Mouse (Mus musculus): ENCODE measurements at regions not wholly inside any gene's neighbourhood (a gene's known extent, or its start where the extent isn't known, plus 50 kb on each side); places are given as distances from the start of the nearest gene placed in this dataset.

GRCm38 (mm10) chr8:88903094-88903493 is 140.9 kb downstream of the Sall1 start:
- no peak for DNase-seq (ENCODE audit: low spot score in 2 of 2)

- no peak for DNase-seq (ENCODE audit: low spot score in 2 of 2)
Observed at GRCm38 (mm10) chr8:88883751-88884390, 160.1 kb downstream of the Sall1 start.

GRCm38 (mm10) chr8:88879857-88880256 is 164.1 kb downstream of the Sall1 start:
- DNase-seq (ENCODE audit: low spot score in 2 of 2) = peak in 1 of 2 experiments; percentile 34

GRCm38 (mm10) chr8:88877921-88878320 is 166.0 kb downstream of the Sall1 start:
- no peak for DNase-seq (ENCODE audit: low spot score in 2 of 2)

GRCm38 (mm10) chr8:88862846-88863455 is 166.1 kb downstream of the Cyld start:
- no peak for DNase-seq (ENCODE audit: low spot score in 2 of 2)

GRCm38 (mm10) chr8:88857216-88857615 is 160.4 kb downstream of the Cyld start:
- no peak for DNase-seq (ENCODE audit: low spot score in 2 of 2)

GRCm38 (mm10) chr8:88853200-88853599 is 156.4 kb downstream of the Cyld start:
- DNase-seq (ENCODE audit: low spot score in 2 of 2) = no peak

- DNase-seq (ENCODE audit: low spot score in 2 of 2) = no peak
Observed at GRCm38 (mm10) chr8:88845916-88846315, 149.1 kb downstream of the Cyld start.

- peak; percentile 86 to 88 for DNase-seq (ENCODE audit: low spot score in 2 of 2)
Observed at GRCm38 (mm10) chr8:88844370-88844769, 147.5 kb downstream of the Cyld start.

GRCm38 (mm10) chr8:88842451-88842850 is 145.6 kb downstream of the Cyld start:
- DNase-seq (ENCODE audit: low spot score in 2 of 2) = no peak

- DNase-seq (ENCODE audit: low spot score in 2 of 2) = no peak
Observed at GRCm38 (mm10) chr8:88840096-88840495, 143.3 kb downstream of the Cyld start.

GRCm38 (mm10) chr8:88835756-88836291 is 139.0 kb downstream of the Cyld start:
- no peak for DNase-seq (ENCODE audit: low spot score in 2 of 2)

- peak in 1 of 2 experiments; percentile 13 for DNase-seq (ENCODE audit: low spot score in 2 of 2)
Observed at GRCm38 (mm10) chr8:88825816-88826215, 129.0 kb downstream of the Cyld start.

- peak in 1 of 2 experiments; percentile 9 for DNase-seq (ENCODE audit: low spot score in 2 of 2)
Observed at GRCm38 (mm10) chr8:88823931-88824330, 127.1 kb downstream of the Cyld start.

GRCm38 (mm10) chr8:88820275-88820850 is 123.5 kb downstream of the Cyld start:
- peak; percentile 29 to 37 for DNase-seq (ENCODE audit: low spot score in 2 of 2)

GRCm38 (mm10) chr8:88816461-88816860 is 119.6 kb downstream of the Cyld start:
- DNase-seq (ENCODE audit: low spot score in 2 of 2) = peak in 1 of 2 experiments; percentile 10

GRCm38 (mm10) chr8:88814246-88814645 is 117.4 kb downstream of the Cyld start:
- DNase-seq (ENCODE audit: low spot score in 2 of 2) = no peak

- peak in 1 of 2 experiments; percentile 21 for DNase-seq (ENCODE audit: low spot score in 2 of 2)
Observed at GRCm38 (mm10) chr8:88812901-88813676, 116.3 kb downstream of the Cyld start.

GRCm38 (mm10) chr8:88806851-88807250 is 110.0 kb downstream of the Cyld start:
- peak in 1 of 2 experiments; percentile 15 for DNase-seq (ENCODE audit: low spot score in 2 of 2)
